18 mouse cellular contexts compared by ENCODE assay signal in the genomic region with DNA sequence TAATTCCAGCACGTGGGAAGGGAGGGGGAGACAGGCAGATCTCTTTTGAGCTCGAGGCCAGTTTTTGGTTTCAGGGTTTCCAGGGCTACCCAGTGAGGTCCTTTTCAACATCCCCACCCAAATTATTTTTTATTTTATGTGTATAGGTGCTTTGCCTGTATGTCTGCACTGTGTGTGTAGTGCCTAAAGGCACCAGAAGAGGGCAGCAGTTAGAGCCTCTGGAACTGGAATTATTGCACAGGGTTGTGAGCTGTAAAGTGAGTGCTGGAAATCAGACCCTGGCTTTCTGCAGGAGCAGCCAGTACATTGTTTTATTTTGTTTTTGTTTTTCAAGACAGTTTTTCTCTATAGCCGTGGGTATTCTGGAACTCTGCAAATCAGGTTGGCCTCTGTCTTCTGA. TPM values are rescaled to one million over a fixed set of nuclear protein-coding genes. Genes with fewer than 3 reads are reported as not detected.
DNase-seq lines count a peak whose midpoint lies in the region; ATAC-seq and TF ChIP-seq lines count a peak whose summit lies in the region.
"Had no signal": no experiment of that assay in that cellular context is flagged by ENCODE, and none has a peak within 500 bp of the region (broad histone marks: within the 10 kb centered on the region; RNA-seq: fewer than 3 reads in every experiment).

No protein-coding gene starts in this region.

- H3K79me2 ChIP-seq in CH12.LX (replicated peaks; ENCODE audit: control insufficient read depth, extremely low read depth, insufficient read depth, poor library complexity, severe bottlenecking) = peaks cover 2% of the 10 kb centered on the region; the same call in 1 of the 2 replicates

- no peak for ATAC-seq in forebrain, postnatal 0 days
- ATAC-seq in liver, embryonic 14.5 days (ENCODE audit: insufficient read depth) = no peak
- no peak for ATAC-seq in liver, embryonic 12.5 days

- TF ChIP-seq POLR2A in CH12.LX (IDR thresholded peaks at IDR 0.05; ENCODE audit: low read depth, low read length) = no peak

- H3K9ac ChIP-seq in forebrain, postnatal 0 days = no peak overlapping the region
- H3K9ac ChIP-seq in liver, embryonic 14.5 days (replicated peaks) = no peak overlapping the region
- H3K9ac ChIP-seq in liver, embryonic 12.5 days = no peak overlapping the region
- H3K9ac ChIP-seq in CH12.LX (ENCODE audit: insufficient read depth, low read depth) = no peak overlapping the region
- H3K9ac ChIP-seq: embryonic facial prominence, embryonic 13.5 days; heart, embryonic 15.5 days; hindbrain, embryonic 13.5 days; limb, embryonic 12.5 days; neural tube, embryonic 13.5 days had no signal

- WGBS in forebrain, postnatal 0 days = 98% methylated on average over 3 of the region's 3 CpGs
- WGBS in forebrain, embryonic 10.5 days = 95% methylated on average over 3 of the region's 3 CpGs
- WGBS in liver, embryonic 14.5 days (ENCODE audit: insufficient replicate concordance) = 96% methylated on average over 3 of the region's 3 CpGs
- WGBS in liver, embryonic 12.5 days (ENCODE audit: insufficient replicate concordance) = 93% methylated on average over 3 of the region's 3 CpGs

- no peak for TF ChIP-seq RAD21 in CH12.LX (IDR thresholded peaks at IDR 0.05; ENCODE audit: low read depth, low read length)

- in situ Hi-C loops in CH12.LX (cut with MboI; ENCODE audit: low pct_ligation_motif_present, low pct_unique_long_range_greater_than_20kb, low sequenced_read_pairs) = no loop called here

- H3K9me3 ChIP-seq in forebrain, postnatal 0 days (ENCODE audit: low read length) = no peaks in the 10 kb centered on the region
- H3K9me3 ChIP-seq in forebrain, embryonic 10.5 days = peaks cover 8% of the 10 kb centered on the region; the same call in 1 of the 2 replicates
- H3K9me3 ChIP-seq in liver, embryonic 14.5 days (ENCODE audit: control insufficient read depth, low read length) = peaks cover 4% of the 10 kb centered on the region; the same call in 1 of the 2 replicates
- H3K9me3 ChIP-seq in liver, embryonic 12.5 days (replicated peaks) = peaks cover 6% of the 10 kb centered on the region; the same call in 1 of the 2 replicates
- H3K9me3 ChIP-seq in CH12.LX (replicated peaks; ENCODE audit: low read length) = peaks cover 3% of the 10 kb centered on the region
- H3K9me3 ChIP-seq: heart, embryonic 15.5 days; hindbrain, embryonic 13.5 days had no signal

- dilution Hi-C loops in CH12.LX (cut with MboI; ENCODE audit: extremely low pct_ligation_motif_present, extremely low pct_unique_long_range_greater_than_20kb, low sequenced_read_pairs) = no loop called here

- no peaks in the 10 kb centered on the region for H3K27me3 ChIP-seq in forebrain, postnatal 0 days (ENCODE audit: insufficient read depth, low read length)
- H3K27me3 ChIP-seq in forebrain, embryonic 10.5 days (ENCODE audit: poor library complexity, severe bottlenecking) = no peaks in the 10 kb centered on the region
- H3K27me3 ChIP-seq in liver, embryonic 14.5 days (ENCODE audit: control insufficient read depth, insufficient read depth, low read length) = no peaks in the 10 kb centered on the region
- H3K27me3 ChIP-seq in liver, embryonic 12.5 days (replicated peaks) = no peaks in the 10 kb centered on the region
- no peaks in the 10 kb centered on the region for H3K27me3 ChIP-seq in CH12.LX (replicated peaks)
- H3K27me3 ChIP-seq: embryonic facial prominence, embryonic 13.5 days; heart, embryonic 15.5 days; hindbrain, embryonic 13.5 days; limb, embryonic 12.5 days; neural tube, embryonic 13.5 days had no signal

- no peak for TF ChIP-seq EP300 in liver, embryonic 14.5 days (IDR thresholded peaks at IDR 0.05; ENCODE audit: low read depth)
- no peak for TF ChIP-seq EP300 in CH12.LX (IDR thresholded peaks at IDR 0.05; ENCODE audit: low read length)

- no peak overlapping the region for H3K4me2 ChIP-seq in forebrain, postnatal 0 days (ENCODE audit: low read depth)
- H3K4me2 ChIP-seq in liver, embryonic 14.5 days (ENCODE audit: low read depth) = no peak overlapping the region
- H3K4me2 ChIP-seq in liver, embryonic 12.5 days = no peak overlapping the region
- no peak overlapping the region for H3K4me2 ChIP-seq in CH12.LX (ENCODE audit: insufficient read depth, low read depth, poor library complexity, severe bottlenecking)
- H3K4me2 ChIP-seq: embryonic facial prominence, embryonic 13.5 days; heart, embryonic 15.5 days; hindbrain, embryonic 13.5 days; limb, embryonic 12.5 days; neural tube, embryonic 13.5 days had no signal

- no peak for DNase-seq in forebrain, postnatal 0 days
- no peak for DNase-seq in forebrain, embryonic 10.5 days (ENCODE audit: extremely low spot score, low spot score)
- DNase-seq in liver, embryonic 14.5 days (ENCODE audit: low read depth in 3 of 3, low spot score in 3 of 3) = no peak
- peak; percentile 24 for DNase-seq in CH12.LX (ENCODE audit: extremely low read depth)
- peak; percentile 50 for DNase-seq in induced T-regulatory cell, adult 2 months (ENCODE audit: low read depth)
- no peak for DNase-seq in adrenal gland, postnatal 36 days
- DNase-seq in frontal cortex, postnatal 36 days (ENCODE audit: low spot score in 2 of 2) = no peak
- DNase-seq: kidney, adult 9 months; lung, adult 2 months; thymus, postnatal 14 days had no signal

- H3K4me3 ChIP-seq in forebrain, postnatal 0 days (ENCODE audit: low read depth, low read length) = no peak overlapping the region
- H3K4me3 ChIP-seq in forebrain, embryonic 10.5 days = no peak overlapping the region
- no peak overlapping the region for H3K4me3 ChIP-seq in liver, embryonic 14.5 days (ENCODE audit: insufficient read depth in 1 of 2, low read depth in 2 of 2, low read length in 2 of 2)
- H3K4me3 ChIP-seq in liver, embryonic 12.5 days = no peak overlapping the region
- no peak overlapping the region for H3K4me3 ChIP-seq in CH12.LX (replicated peaks in 1 of 3; ENCODE audit: low read depth in 2 of 3, low read length in 2 of 3, poor library complexity in 1 of 3)
- H3K4me3 ChIP-seq: embryonic facial prominence, embryonic 13.5 days; heart, embryonic 15.5 days; hindbrain, embryonic 13.5 days; limb, embryonic 12.5 days; neural tube, embryonic 13.5 days had no signal

- no peaks in the 10 kb centered on the region; the same call in 1 of the 2 replicates for H3K36me3 ChIP-seq in forebrain, postnatal 0 days (ENCODE audit: insufficient read depth)
- peaks cover 83% of the 10 kb centered on the region for H3K36me3 ChIP-seq in forebrain, embryonic 10.5 days (replicated peaks)
- H3K36me3 ChIP-seq in liver, embryonic 14.5 days (replicated peaks; ENCODE audit: control insufficient read depth, insufficient read depth, low read depth) = peaks cover 27% of the 10 kb centered on the region
- peaks cover 86% of the 10 kb centered on the region for H3K36me3 ChIP-seq in liver, embryonic 12.5 days
- H3K36me3 ChIP-seq in CH12.LX (replicated peaks in 1 of 2; ENCODE audit: control insufficient read depth in 1 of 2, insufficient read depth in 1 of 2, low read length in 1 of 2) = peaks cover 7 to 87% of the 10 kb centered on the region in 2 experiments

- H3K4me1 ChIP-seq in forebrain, postnatal 0 days (ENCODE audit: insufficient read depth) = no peaks in the 10 kb centered on the region
- peaks cover 11% of the 10 kb centered on the region for H3K4me1 ChIP-seq in forebrain, embryonic 10.5 days
- peaks cover 0 to 15% of the 10 kb centered on the region in 2 experiments; a peak in 3 of 4 replicates for H3K4me1 ChIP-seq in liver, embryonic 14.5 days (replicated peaks; ENCODE audit: control insufficient read depth in 2 of 2, insufficient read depth in 2 of 2, low read length in 1 of 2)
- peaks cover 39% of the 10 kb centered on the region for H3K4me1 ChIP-seq in liver, embryonic 12.5 days
- H3K4me1 ChIP-seq in CH12.LX (ENCODE audit: control insufficient read depth in 1 of 2, insufficient read depth in 2 of 2) = peaks cover 0 to 52% of the 10 kb centered on the region in 2 experiments; a peak in 2 of 4 replicates

- H3K27ac ChIP-seq in forebrain, postnatal 0 days (ENCODE audit: low read depth, low read length) = no peak overlapping the region
- H3K27ac ChIP-seq in forebrain, embryonic 10.5 days = no peak overlapping the region
- H3K27ac ChIP-seq in liver, embryonic 14.5 days = no peak overlapping the region
- no peak overlapping the region for H3K27ac ChIP-seq in liver, embryonic 12.5 days
- H3K27ac ChIP-seq in CH12.LX (ENCODE audit: insufficient read depth, low read depth) = no peak overlapping the region
- H3K27ac ChIP-seq: embryonic facial prominence, embryonic 13.5 days; heart, embryonic 15.5 days; hindbrain, embryonic 13.5 days; limb, embryonic 12.5 days; neural tube, embryonic 13.5 days had no signal

- peak; percentile 43 for TF ChIP-seq CTCF in forebrain, postnatal 0 days (IDR thresholded peaks at IDR 0.05; ENCODE audit: low read depth)
- peak; percentile 53 for TF ChIP-seq CTCF in liver, embryonic 14.5 days (IDR thresholded peaks at IDR 0.05; ENCODE audit: low read depth)
- TF ChIP-seq CTCF in CH12.LX (conservative IDR thresholded peaks at IDR 0.05 in 1 of 2, IDR thresholded peaks at IDR 0.05 in 1 of 2; ENCODE audit: low read depth in 2 of 2, low read length in 2 of 2) = peak; percentile 30 to 33; a peak in 3 of 4 replicates

RNA-seq across cellular contexts. Expression of a gene that starts 9.2 kb away (rescaled TPM):
- total RNA-seq in forebrain, postnatal 0 days (2014; rRNA removed) = 48.8 and 52.1 TPM in 2 replicates
- 21.6 and 25.7 TPM in 2 replicates for polyA plus RNA-seq in forebrain, postnatal 0 days (2015; fragmentation: Nextera tagmentation; extraction: Ambion mirVana)
- 40.8 and 42.8 TPM in 2 replicates for polyA plus RNA-seq in forebrain, embryonic 10.5 days (2016; fragmentation: Nextera tagmentation; extraction: Ambion mirVana)
- 11.2 and 11.9 TPM in 2 replicates for polyA plus RNA-seq in liver, embryonic 14.5 days (2012; rRNA removed)
- 9.4 and 10.8 TPM in 2 replicates for polyA plus RNA-seq in liver, embryonic 14.5 days (2014; fragmentation: Nextera tagmentation; extraction: Ambion mirVana)
- 18.5 and 18.9 TPM in 2 replicates for polyA plus RNA-seq in liver, embryonic 12.5 days (2016; fragmentation: Nextera tagmentation; extraction: Ambion mirVana)
- 15.1 and 17.7 TPM in 2 replicates for total RNA-seq in CH12.LX (2012; rRNA removed)
- 10.4 and 12.0 TPM in 2 replicates for total RNA-seq in CH12.LX (2014; rRNA removed)
- 11.4 and 11.6 TPM in 2 replicates for polyA plus RNA-seq in CH12.LX (2012; ENCODE audit: insufficient read length, low read depth)
- total RNA-seq in adrenal gland, postnatal 36 days (2021) = 10 to 100 TPM; 11.9 to 18.3 TPM

RNA-seq across cellular contexts. Expression of a gene that starts 31.4 kb away (rescaled TPM):
- total RNA-seq in forebrain, postnatal 0 days (2014; rRNA removed) = 62.8 and 65.6 TPM in 2 replicates
- polyA plus RNA-seq in forebrain, postnatal 0 days (2015; fragmentation: Nextera tagmentation; extraction: Ambion mirVana) = 7.5 and 9.9 TPM in 2 replicates
- polyA plus RNA-seq in forebrain, embryonic 10.5 days (2016; fragmentation: Nextera tagmentation; extraction: Ambion mirVana) = 5.1 and 5.9 TPM in 2 replicates
- polyA plus RNA-seq in liver, embryonic 14.5 days (2012; rRNA removed) = 0.95 and 1.0 TPM in 2 replicates
- 0.33 and 0.45 TPM in 2 replicates for polyA plus RNA-seq in liver, embryonic 14.5 days (2014; fragmentation: Nextera tagmentation; extraction: Ambion mirVana)
- polyA plus RNA-seq in liver, embryonic 12.5 days (2016; fragmentation: Nextera tagmentation; extraction: Ambion mirVana) = 0.96 and 1.2 TPM in 2 replicates
- total RNA-seq in CH12.LX (2012; rRNA removed) (0.13 and 0.21 TPM in 2 replicates), CH12.LX (2014; rRNA removed) (0.15 and 0.36 TPM in 2 replicates)
- polyA plus RNA-seq in CH12.LX (2012; ENCODE audit: insufficient read length, low read depth) = 0.05 and 0.09 TPM in 2 replicates
- total RNA-seq in adrenal gland, postnatal 36 days (2021) = 10 to 100 TPM in 1 of 2 experiments, 1 to 10 TPM in 1; 7.0 to 10.3 TPM
- total RNA-seq: granulocyte monocyte progenitor cell, adult 5-6 weeks; megakaryocyte progenitor cell, adult 5-6 weeks had no signal

RNA-seq across cellular contexts. Expression of a gene that starts 50.5 kb away (rescaled TPM):
- 804 and 1,069 TPM in 2 replicates for total RNA-seq in forebrain, postnatal 0 days (2014; rRNA removed)
- polyA plus RNA-seq in forebrain, postnatal 0 days (2015; fragmentation: Nextera tagmentation; extraction: Ambion mirVana) = 578 and 651 TPM in 2 replicates
- polyA plus RNA-seq in forebrain, embryonic 10.5 days (2016; fragmentation: Nextera tagmentation; extraction: Ambion mirVana) = 1,023 and 1,061 TPM in 2 replicates
- polyA plus RNA-seq in liver, embryonic 14.5 days (2012; rRNA removed) = 530 and 765 TPM in 2 replicates
- polyA plus RNA-seq in liver, embryonic 14.5 days (2014; fragmentation: Nextera tagmentation; extraction: Ambion mirVana) = 774 and 804 TPM in 2 replicates
- polyA plus RNA-seq in liver, embryonic 12.5 days (2016; fragmentation: Nextera tagmentation; extraction: Ambion mirVana) = 912 and 924 TPM in 2 replicates
- total RNA-seq in CH12.LX (2012; rRNA removed) = 3,351 and 3,819 TPM in 2 replicates
- total RNA-seq in CH12.LX (2014; rRNA removed) = 2,106 and 2,198 TPM in 2 replicates
- polyA plus RNA-seq in CH12.LX (2012; ENCODE audit: insufficient read length, low read depth) = 2,552 and 2,592 TPM in 2 replicates
- 100 to 1,000 TPM; 602 to 611 TPM for total RNA-seq in adrenal gland, postnatal 36 days (2021)

RNA-seq across cellular contexts. Expression of a gene that starts 51.0 kb away (rescaled TPM):
- 113 and 127 TPM in 2 replicates for total RNA-seq in forebrain, postnatal 0 days (2014; rRNA removed)
- polyA plus RNA-seq in forebrain, postnatal 0 days (2015; fragmentation: Nextera tagmentation; extraction: Ambion mirVana) = 58.6 and 69.0 TPM in 2 replicates
- 10.5 and 11.2 TPM in 2 replicates for polyA plus RNA-seq in forebrain, embryonic 10.5 days (2016; fragmentation: Nextera tagmentation; extraction: Ambion mirVana)
- polyA plus RNA-seq in liver, embryonic 14.5 days (2012; rRNA removed) = 10.4 and 12.0 TPM in 2 replicates
- polyA plus RNA-seq in liver, embryonic 14.5 days (2014; fragmentation: Nextera tagmentation; extraction: Ambion mirVana) = 14.4 and 17.3 TPM in 2 replicates
- 20.4 and 21.9 TPM in 2 replicates for polyA plus RNA-seq in liver, embryonic 12.5 days (2016; fragmentation: Nextera tagmentation; extraction: Ambion mirVana)
- total RNA-seq in CH12.LX (2012; rRNA removed) = 10.7 and 14.8 TPM in 2 replicates
- total RNA-seq in CH12.LX (2014; rRNA removed) = 6.0 and 9.7 TPM in 2 replicates
- polyA plus RNA-seq in CH12.LX (2012; ENCODE audit: insufficient read length, low read depth) = 7.0 and 11.3 TPM in 2 replicates
- 10 to 100 TPM; 28.0 to 31.5 TPM for total RNA-seq in adrenal gland, postnatal 36 days (2021)

Comparison
In these comparisons a context has a peak if more than half of its experiments do, and no peak if none do; other contexts are left out.
1. DNase-seq: peak in CH12.LX (single experiment) and induced T-regulatory cell, adult 2 months (single experiment); none in forebrain, postnatal 0 days (single experiment), forebrain, embryonic 10.5 days (single experiment), liver, embryonic 14.5 days (0 of 3), adrenal gland, postnatal 36 days (0 of 2) and frontal cortex, postnatal 36 days (0 of 2).
2. Peak in every context shown above with its lines, with median percentiles within 50 percentile points of each other: CTCF ChIP-seq.